Mouse (Mus musculus) embryo, embryonic 11 days (tissue): ENCODE results near the gene Fgfr2.

Experiments
- DNase-seq: peaks from one replicate; pipeline ENCODE4 v3.0.0-alpha.2; 2015

Gene Fgfr2

GRCm38 (mm10) chr7:131337502-131338068 lies 1785.6 kb downstream of the Fgfr2 start:
- peak; percentile 5 for DNase-seq

GRCm38 (mm10) chr7:131333564-131333963 lies 1789.6 kb downstream of the Fgfr2 start, which contains the start of gene Fam24a:
Fam24a (plus strand) TSS chr7:131333864.
- DNase-seq = no peak

- no peak for DNase-seq
Observed at GRCm38 (mm10) chr7:131331688-131332087, 1791.5 kb downstream of the Fgfr2 start.

GRCm38 (mm10) chr7:131329416-131329815 lies 1793.7 kb downstream of the Fgfr2 start, which contains the start of gene Fam24b:
Fam24b (minus strand) TSS chr7:131329516.
- no peak for DNase-seq

- DNase-seq = no peak
Observed at GRCm38 (mm10) chr7:131327054-131327453, 1796.1 kb downstream of the Fgfr2 start.

GRCm38 (mm10) chr7:131322192-131322591 lies 1801.0 kb downstream of the Fgfr2 start, which contains the start of gene Cuzd1:
Cuzd1 (minus strand) TSS chr7:131322292.
- no peak for DNase-seq

- DNase-seq = no peak
Observed at GRCm38 (mm10) chr7:131318340-131318739, 1804.8 kb downstream of the Fgfr2 start.

- peak; percentile 24 for DNase-seq
Observed at GRCm38 (mm10) chr7:131317587-131317986, 1805.6 kb downstream of the Fgfr2 start.

- no peak for DNase-seq
Observed at GRCm38 (mm10) chr7:131314493-131314892, 1808.7 kb downstream of the Fgfr2 start.

GRCm38 (mm10) chr7:131306733-131307132 lies 1816.4 kb downstream of the Fgfr2 start:
- no peak for DNase-seq

- DNase-seq = no peak
Observed at GRCm38 (mm10) chr7:131303340-131303739, 1819.8 kb downstream of the Fgfr2 start.

- peak; percentile 3 for DNase-seq
Observed at GRCm38 (mm10) chr7:131297151-131297550, 1826.0 kb downstream of the Fgfr2 start.

- DNase-seq = no peak
Observed at GRCm38 (mm10) chr7:131265851-131266250, 1857.3 kb downstream of the Fgfr2 start.

- DNase-seq = no peak
Observed at GRCm38 (mm10) chr7:131264251-131264650, 1858.9 kb downstream of the Fgfr2 start.

GRCm38 (mm10) chr7:131260946-131261345 lies 1862.2 kb downstream of the Fgfr2 start:
- no peak for DNase-seq

- no peak for DNase-seq
Observed at GRCm38 (mm10) chr7:131257309-131257708, 1865.8 kb downstream of the Fgfr2 start.

- DNase-seq = no peak
Observed at GRCm38 (mm10) chr7:131256841-131257240, 1866.3 kb downstream of the Fgfr2 start.

GRCm38 (mm10) chr7:131244993-131245392 lies 1878.2 kb downstream of the Fgfr2 start:
- peak; percentile 72 for DNase-seq

GRCm38 (mm10) chr7:131236091-131236490 lies 1887.1 kb downstream of the Fgfr2 start:
- no peak for DNase-seq

- no peak for DNase-seq
Observed at GRCm38 (mm10) chr7:131223086-131223485, 1900.1 kb downstream of the Fgfr2 start.

GRCm38 (mm10) chr7:131187996-131188395 lies 1935.2 kb downstream of the Fgfr2 start:
- DNase-seq = no peak

GRCm38 (mm10) chr7:131187047-131187446 lies 1936.1 kb downstream of the Fgfr2 start:
- no peak for DNase-seq

GRCm38 (mm10) chr7:131184339-131184738 lies 1938.8 kb downstream of the Fgfr2 start:
- peak; percentile 3 for DNase-seq

GRCm38 (mm10) chr7:131182685-131183084 lies 1940.5 kb downstream of the Fgfr2 start:
- peak; percentile 54 for DNase-seq

- DNase-seq = no peak
Observed at GRCm38 (mm10) chr7:131174121-131174520, 1949.0 kb downstream of the Fgfr2 start, which contains the start of gene 5430419D17Rik. 5430419D17Rik (plus strand) TSS chr7:131174402.
